Mouse (Mus musculus) limb, embryonic 15.5 days (tissue): ENCODE data around the gene N4bp3. TPM values are rescaled to one million over a fixed set of nuclear protein-coding genes. Genes with fewer than 3 reads are reported as not detected.
"Not testable (repeated sequence)": the region's sequence is repeated elsewhere in the genome, so short reads cannot be mapped to it uniquely, and the experiment has no call there.

Experiments used
- ATAC-seq: fragments of 200-750 bp; cut with Nextera tagmentation; 2 replicates; pipeline ENCODE4 v1.8.0; 2017; ENCODE audit warnings: low read depth, moderate TSS enrichment; ENCODE audit not compliant: insufficient number of reproducible peaks, low FRiP score, low TSS enrichment
- H3K27ac ChIP-seq: fragments of 300-500 bp; sonication (generic); 2 replicates; pipeline ENCODE4 v1.5.1; 2015; ENCODE audit warnings: moderate library complexity, mild to moderate bottlenecking, inconsistent platforms
- H3K27me3 ChIP-seq: fragments of 300-500 bp; sonication (generic); 2 replicates; pipeline ENCODE4 v1.6.1; 2015; ENCODE audit warnings: inconsistent platforms
- H3K36me3 ChIP-seq: fragments of 300-500 bp; sonication (generic); 2 replicates; pipeline ENCODE4 v1.6.1; 2015; ENCODE audit warnings: inconsistent platforms
- H3K4me1 ChIP-seq: fragments of 300-500 bp; sonication (generic); 2 replicates; pipeline ENCODE4 v1.6.1; 2015; ENCODE audit warnings: inconsistent platforms
- H3K4me2 ChIP-seq: fragments of 300-500 bp; sonication (generic); 2 replicates; pipeline ENCODE4 v1.6.1; 2015; ENCODE audit warnings: mild to moderate bottlenecking, inconsistent platforms
- H3K4me3 ChIP-seq: fragments of 300-500 bp; sonication (generic); 2 replicates; pipeline ENCODE4 v1.5.1; 2015; ENCODE audit warnings: mild to moderate bottlenecking, inconsistent platforms
- H3K9ac ChIP-seq: fragments of 300-500 bp; sonication (generic); 2 replicates; pipeline ENCODE4 v1.6.1; 2015; ENCODE audit warnings: inconsistent platforms
- H3K9me3 ChIP-seq: fragments of 300-500 bp; sonication (generic); 2 replicates; pipeline ENCODE4 v1.6.1; 2016; ENCODE audit warnings: inconsistent platforms
- WGBS: fragments of 180-500 bp; shearing (Covaris S2); methylation state at CpG from one replicate; pipeline ENCODE4 v1.1.7; 2015; 5-methylcytosine and 5-hydroxymethylcytosine counted together
- polyA plus RNA-seq: library from polyadenylated mRNA; unstranded; fragments of >200 nt; fragmentation: Nextera tagmentation; extraction: Ambion mirVana; gene quantifications from 2 replicates; pipeline ENCODE4 v1.2.1, GENCODE M21; 2015

N4bp3 gene
- polyA plus RNA-seq, 1 experiment from 2014 or later, result 35.7 TPM

DNA sequence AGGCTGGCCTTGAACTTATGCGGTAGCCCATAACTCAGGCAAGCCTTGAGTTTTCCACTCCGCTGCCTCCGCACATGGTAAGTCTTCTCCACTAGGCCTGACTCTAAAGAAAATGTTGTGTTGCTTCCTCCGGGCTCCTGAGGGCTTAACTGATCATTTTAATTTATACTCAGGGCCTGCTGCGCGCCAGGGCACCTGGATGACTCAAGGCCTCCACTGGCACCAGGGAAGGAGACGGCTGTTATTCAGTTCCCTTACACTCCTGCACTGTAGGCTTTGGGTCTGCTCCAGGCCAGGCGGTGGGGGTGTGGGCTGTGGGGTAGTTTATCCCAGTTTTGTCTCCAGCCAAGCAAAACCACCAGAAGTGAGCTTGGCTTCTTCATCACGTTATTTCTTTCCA, 22.6 kb upstream of the N4bp3 start:
- H3K4me1 ChIP-seq, result peaks cover 13% of the 10 kb centered on the region; the same call in 1 of the 2 replicates
- H3K36me3 ChIP-seq, result no peaks in the 10 kb centered on the region
- peak overlapping the region; percentile 65 for H3K27ac ChIP-seq
- H3K4me2 ChIP-seq, result no peak overlapping the region
- no peaks in the 10 kb centered on the region for H3K9me3 ChIP-seq
- ATAC-seq, result peak; percentile 87
- no peaks in the 10 kb centered on the region for H3K27me3 ChIP-seq
- H3K4me3 ChIP-seq, result no peak overlapping the region
- no peak overlapping the region for H3K9ac ChIP-seq
- 44% methylated on average over 9 of the region's 9 CpGs for WGBS

DNA sequence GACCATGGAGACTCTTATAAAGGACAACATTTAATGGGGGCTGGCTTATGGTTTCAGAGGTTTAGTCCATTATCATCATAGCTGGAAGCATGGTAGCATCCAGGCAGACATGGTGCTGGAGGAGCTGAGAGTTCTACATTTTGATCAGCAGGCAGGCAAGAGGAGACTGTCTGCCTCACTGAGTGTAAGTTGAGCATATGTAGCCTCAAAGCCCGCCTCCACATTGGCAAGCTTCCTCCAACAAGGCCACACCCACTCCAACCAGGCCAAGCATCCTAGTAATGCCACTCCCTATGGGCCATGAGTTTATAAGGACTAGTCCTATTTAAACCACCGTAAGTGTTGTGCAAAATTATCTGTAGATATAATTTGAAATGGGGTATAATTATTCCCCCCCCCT, 20.7 kb upstream of the N4bp3 start:
- peaks cover 13% of the 10 kb centered on the region; the same call in 1 of the 2 replicates for H3K4me1 ChIP-seq
- no peak overlapping the region for H3K9ac ChIP-seq
- no peak overlapping the region for H3K4me3 ChIP-seq
- no peaks in the 10 kb centered on the region for H3K36me3 ChIP-seq
- H3K27ac ChIP-seq, result no peak overlapping the region
- H3K9me3 ChIP-seq, result no peaks in the 10 kb centered on the region
- no peak for ATAC-seq
- H3K4me2 ChIP-seq, result no peak overlapping the region
- no peaks in the 10 kb centered on the region for H3K27me3 ChIP-seq
- 63% methylated on average over 2 of the region's 2 CpGs for WGBS

DNA sequence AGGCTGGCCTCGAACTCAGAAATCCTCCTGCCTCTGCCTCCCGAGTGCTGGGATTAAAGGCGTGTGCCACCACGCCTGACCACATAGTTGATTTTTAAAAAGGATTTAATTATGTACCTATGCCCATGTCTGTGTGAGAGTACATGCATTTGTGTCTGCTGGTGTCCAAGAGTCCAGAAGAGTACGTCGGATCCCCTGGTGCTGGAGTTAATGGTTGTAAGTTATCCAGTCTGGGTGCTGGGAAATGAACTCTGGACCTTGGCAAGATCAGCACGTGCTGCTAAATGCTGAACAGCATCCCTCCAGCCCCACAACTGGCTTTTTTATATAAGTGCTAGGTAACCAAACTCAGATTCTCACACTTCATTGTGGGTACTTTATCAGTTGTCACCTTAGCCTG, 20.2 kb upstream of the N4bp3 start:
- H3K36me3 ChIP-seq, result no peaks in the 10 kb centered on the region
- no peaks in the 10 kb centered on the region for H3K27me3 ChIP-seq
- H3K4me3 ChIP-seq, result no peak overlapping the region
- no peak for ATAC-seq
- no peaks in the 10 kb centered on the region for H3K9me3 ChIP-seq
- WGBS, result 90% methylated on average over 7 of the region's 7 CpGs
- H3K27ac ChIP-seq, result no peak overlapping the region
- no peak overlapping the region for H3K9ac ChIP-seq
- H3K4me1 ChIP-seq, result peaks cover 13% of the 10 kb centered on the region; the same call in 1 of the 2 replicates
- no peak overlapping the region for H3K4me2 ChIP-seq

DNA sequence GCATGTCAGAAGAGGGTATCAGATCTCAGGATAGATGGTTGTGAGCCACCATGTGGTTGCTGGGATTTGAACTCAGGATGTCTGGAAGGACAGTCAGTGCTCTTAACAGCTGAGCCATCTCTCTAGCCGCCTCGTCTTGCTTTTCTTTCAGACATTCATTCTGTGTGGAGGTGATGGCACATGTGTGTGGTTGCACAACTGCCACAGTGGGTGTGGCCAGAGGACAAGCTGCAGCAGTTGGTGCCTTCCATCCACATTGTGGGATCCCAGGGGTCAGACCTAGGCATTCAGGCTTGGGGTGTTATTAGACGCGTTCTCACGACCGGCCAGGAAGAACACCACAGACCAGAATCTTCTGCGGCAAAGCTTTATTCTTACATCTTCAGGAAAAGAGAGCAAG, 14.1 kb upstream of the N4bp3 start:
- H3K4me1 ChIP-seq, H3K36me3 ChIP-seq, H3K4me2 ChIP-seq, H3K9me3 ChIP-seq, ATAC-seq, H3K27ac ChIP-seq, H3K9ac ChIP-seq, H3K27me3 ChIP-seq, H3K4me3 ChIP-seq: not testable (repeated sequence)
- WGBS, result 92% methylated on average over 7 of the region's 7 CpGs

DNA sequence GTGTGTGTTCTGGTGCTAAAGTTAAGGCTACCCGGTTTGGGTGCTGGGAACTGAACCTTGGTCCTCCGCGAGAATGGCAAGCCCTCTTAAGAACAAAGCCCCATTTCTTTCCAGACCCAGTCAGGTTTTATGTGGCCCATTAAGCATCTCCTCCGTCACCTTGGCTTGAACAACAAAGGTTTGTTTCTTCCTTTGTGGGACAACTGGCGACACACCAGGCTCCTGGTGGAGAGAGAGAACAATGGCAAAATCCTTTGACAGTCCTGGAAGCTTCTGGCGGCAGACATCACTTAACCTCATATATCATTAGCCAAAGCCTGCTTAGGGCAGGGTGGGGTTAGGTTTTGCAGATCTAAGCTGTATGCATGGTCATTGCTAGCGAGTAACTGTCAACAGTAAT, 12.0 kb upstream of the N4bp3 start:
- 80% methylated on average over 7 of the region's 7 CpGs for WGBS

DNA sequence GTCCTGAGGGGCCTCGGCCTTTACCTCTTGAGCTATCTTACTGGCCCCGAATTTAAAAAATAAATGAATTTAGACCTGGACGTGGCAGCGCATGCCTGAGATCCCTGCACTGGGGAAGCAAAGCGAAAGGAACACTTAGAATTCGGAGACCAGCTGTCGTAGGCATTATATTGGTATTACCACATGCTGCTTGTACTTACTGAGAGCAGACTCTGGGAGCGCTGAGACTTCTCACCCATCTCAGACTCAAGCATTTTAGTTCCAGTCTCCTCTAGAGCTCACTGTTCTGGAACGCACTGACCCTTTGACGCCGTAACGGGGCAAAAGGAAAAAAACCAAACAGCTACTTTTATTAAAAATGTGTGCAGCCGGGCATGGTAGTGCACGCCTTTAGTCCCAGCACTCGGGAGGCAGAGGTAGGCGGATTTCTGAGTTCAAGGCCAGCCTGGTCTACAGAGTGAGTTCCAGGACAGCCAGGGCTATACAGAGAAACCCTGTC, 11.3 kb upstream of the N4bp3 start:
- H3K4me2 ChIP-seq, result no peak overlapping the region
- no peak overlapping the region for H3K9ac ChIP-seq
- no peak overlapping the region for H3K4me3 ChIP-seq
- ATAC-seq, result no peak
- no peaks in the 10 kb centered on the region for H3K36me3 ChIP-seq
- peaks cover 21% of the 10 kb centered on the region for H3K4me1 ChIP-seq
- H3K9me3 ChIP-seq, result no peaks in the 10 kb centered on the region
- 75% methylated on average over 16 of the region's 16 CpGs for WGBS
- no peak overlapping the region for H3K27ac ChIP-seq
- H3K27me3 ChIP-seq, result no peaks in the 10 kb centered on the region

More for the DNA sequence above, 12.0 kb upstream of the N4bp3 start:
- Histone ChIP-seq H3K4me1 (peaks cover 16% of the 10 kb centered on the region), H3K4me3 (no peak overlapping the region), H3K4me2 (no peak overlapping the region), H3K9ac (no peak overlapping the region), H3K27me3 (no peaks in the 10 kb centered on the region), H3K36me3 (no peaks in the 10 kb centered on the region), H3K9me3 (no peaks in the 10 kb centered on the region), H3K27ac (no peak overlapping the region)
- ATAC-seq, result no peak

DNA sequence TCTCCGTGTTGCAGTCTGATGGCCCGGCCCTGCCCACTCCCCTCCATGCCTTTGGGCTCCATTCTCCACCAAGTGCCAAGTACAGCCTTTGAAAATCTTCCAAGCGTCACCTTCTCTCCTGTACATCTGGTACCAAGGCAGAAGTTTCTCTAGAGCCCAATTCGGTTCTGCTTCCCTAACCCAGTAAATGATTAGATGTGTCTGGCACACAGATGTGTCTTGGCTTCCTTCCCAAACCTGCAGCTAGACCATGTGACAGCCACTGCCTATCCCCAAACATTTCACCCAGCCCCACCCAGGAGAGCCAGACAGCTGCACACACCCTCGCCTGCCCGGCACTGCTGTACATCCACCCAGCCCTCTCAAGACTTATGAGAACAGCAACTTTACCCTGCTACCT, 8.1 kb upstream of the N4bp3 start:
- Histone ChIP-seq H3K36me3 (peaks cover 11% of the 10 kb centered on the region; the same call in 1 of the 2 replicates), H3K27me3 (no peaks in the 10 kb centered on the region), H3K4me1 (peaks cover 22% of the 10 kb centered on the region), H3K4me2 (no peak overlapping the region; the same call in 1 of the 2 replicates), H3K27ac (peak overlapping the region; percentile 74), H3K9ac (no peak overlapping the region), H3K9me3 (no peaks in the 10 kb centered on the region), H3K4me3 (no peak overlapping the region)
- ATAC-seq, result peak; percentile 79
- WGBS, result 9% methylated on average over 6 of the region's 6 CpGs

DNA sequence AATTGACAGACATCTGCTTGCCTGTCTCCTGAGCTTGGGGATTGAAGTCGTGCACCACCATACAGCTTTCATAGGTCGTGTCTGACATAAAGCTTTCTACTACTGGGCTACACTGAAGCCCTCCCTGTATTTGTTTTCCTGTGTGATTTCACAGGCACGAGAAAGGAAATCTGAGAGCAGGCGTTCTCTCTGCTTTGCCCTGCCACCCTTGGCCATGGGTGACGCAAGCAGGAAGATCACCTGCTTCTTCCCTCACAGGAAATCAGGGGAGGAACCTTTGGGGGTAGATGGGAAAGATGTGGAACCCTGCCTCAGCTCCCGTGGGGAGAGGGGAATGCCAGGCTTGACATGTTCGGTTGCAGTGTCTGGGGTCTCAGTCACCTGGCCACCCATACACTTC, 7.6 kb upstream of the N4bp3 start:
- Histone ChIP-seq H3K4me1 (peaks cover 22% of the 10 kb centered on the region), H3K4me3 (no peak overlapping the region), H3K27me3 (no peaks in the 10 kb centered on the region), H3K4me2 (no peak overlapping the region; the same call in 1 of the 2 replicates), H3K9me3 (no peaks in the 10 kb centered on the region), H3K36me3 (peaks cover 11% of the 10 kb centered on the region; the same call in 1 of the 2 replicates), H3K9ac (no peak overlapping the region), H3K27ac (peak overlapping the region; percentile 67)
- ATAC-seq, result no peak
- WGBS, result 20% methylated on average over 7 of the region's 7 CpGs

DNA sequence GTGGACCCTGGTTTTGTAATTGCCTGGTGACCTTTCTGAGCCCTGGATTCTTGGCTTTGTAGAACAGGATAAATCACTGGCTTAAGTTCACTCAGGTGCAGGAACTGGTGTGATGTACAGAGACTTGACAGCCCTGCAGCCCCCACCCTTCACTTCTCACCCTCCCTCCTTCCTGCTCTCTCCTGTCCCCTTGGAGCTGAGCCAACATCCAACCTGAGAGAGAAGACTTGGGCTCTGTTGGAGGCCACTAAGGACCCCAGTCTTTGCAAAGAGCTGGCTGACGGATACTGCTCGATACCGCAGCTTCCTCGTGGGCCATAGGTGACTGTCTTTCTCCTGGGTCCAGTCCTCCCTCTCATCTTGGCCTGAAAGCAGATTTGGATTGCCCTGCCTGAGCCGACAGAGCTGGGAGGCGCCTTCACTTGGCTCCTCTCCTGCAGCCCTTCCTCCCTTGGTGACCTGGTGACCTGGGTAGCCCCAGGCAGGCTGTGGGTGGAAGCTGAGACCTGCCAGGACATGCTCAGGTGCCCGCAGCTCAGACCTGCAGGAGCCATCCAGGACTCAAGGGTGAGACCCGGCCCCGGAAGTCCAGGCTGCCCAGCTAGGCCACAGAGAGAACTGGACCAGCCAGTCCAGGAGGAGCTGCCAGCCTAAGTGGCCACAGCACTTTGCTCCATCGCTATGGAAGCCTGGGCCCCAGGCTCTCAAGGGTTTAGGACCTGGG, 6.3 kb upstream of the N4bp3 start:
- peaks cover 22% of the 10 kb centered on the region for H3K4me1 ChIP-seq
- no peaks in the 10 kb centered on the region for H3K9me3 ChIP-seq
- H3K36me3 ChIP-seq, result peaks cover 11% of the 10 kb centered on the region; the same call in 1 of the 2 replicates
- ATAC-seq, result no peak
- no peak overlapping the region for H3K27ac ChIP-seq
- no peak overlapping the region for H3K4me2 ChIP-seq
- H3K27me3 ChIP-seq, result no peaks in the 10 kb centered on the region
- H3K9ac ChIP-seq, result no peak overlapping the region
- H3K4me3 ChIP-seq, result no peak overlapping the region
- 71% methylated on average over 10 of the region's 10 CpGs for WGBS

DNA sequence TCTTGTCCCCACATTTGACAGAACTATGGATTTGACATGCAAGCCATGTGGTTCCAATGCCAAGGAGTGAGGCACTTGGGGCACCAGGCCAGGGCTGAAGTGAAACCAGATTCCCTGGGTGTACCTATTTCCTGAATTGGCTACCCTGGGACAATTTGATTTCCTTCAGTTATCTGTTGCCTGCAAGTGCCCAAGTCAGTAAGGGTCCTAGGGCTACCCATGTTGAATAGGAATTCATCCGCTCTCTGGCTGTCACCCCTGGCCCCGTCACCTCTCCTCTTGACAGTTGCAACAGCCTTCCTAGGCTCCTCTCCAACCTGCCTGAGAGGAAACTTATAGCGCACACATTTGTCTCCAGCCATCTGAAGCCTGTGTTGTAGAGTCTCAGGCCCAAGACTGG, 4.2 kb upstream of the N4bp3 start:
- Histone ChIP-seq H3K36me3 (peaks cover 11% of the 10 kb centered on the region; the same call in 1 of the 2 replicates), H3K27ac (no peak overlapping the region), H3K9ac (no peak overlapping the region), H3K4me2 (no peak overlapping the region), H3K4me1 (peaks cover 29% of the 10 kb centered on the region), H3K9me3 (no peaks in the 10 kb centered on the region), H3K4me3 (no peak overlapping the region), H3K27me3 (no peaks in the 10 kb centered on the region)
- no peak for ATAC-seq
- 94% methylated on average over 3 of the region's 3 CpGs for WGBS

DNA sequence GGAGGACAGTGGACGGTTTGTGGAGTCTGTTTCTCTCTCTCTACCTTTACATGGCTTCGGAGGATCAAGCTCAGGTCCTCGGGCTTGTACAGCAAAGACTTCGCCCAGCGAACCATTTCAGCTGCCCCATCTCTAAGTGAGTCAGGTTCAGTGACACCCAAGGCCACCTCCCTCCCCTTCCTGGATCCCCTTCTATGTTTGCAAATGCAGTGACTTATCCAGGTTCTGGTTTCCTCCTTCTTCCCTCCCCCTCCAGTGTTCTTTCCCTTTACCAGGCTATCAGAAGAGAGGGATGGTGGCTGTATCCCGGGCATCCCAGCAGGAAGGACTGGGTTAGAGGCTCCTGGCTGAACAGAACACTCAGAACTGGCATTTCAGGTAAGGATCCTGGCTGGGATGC, 3.1 kb upstream of the N4bp3 start:
- WGBS, result 83% methylated on average over 6 of the region's 6 CpGs
- H3K9ac ChIP-seq, result no peak overlapping the region
- H3K36me3 ChIP-seq, result peaks cover 11% of the 10 kb centered on the region; the same call in 1 of the 2 replicates
- ATAC-seq, result no peak
- no peak overlapping the region for H3K27ac ChIP-seq
- no peaks in the 10 kb centered on the region for H3K27me3 ChIP-seq
- no peak overlapping the region for H3K4me3 ChIP-seq
- no peaks in the 10 kb centered on the region for H3K9me3 ChIP-seq
- no peak overlapping the region for H3K4me2 ChIP-seq
- H3K4me1 ChIP-seq, result peaks cover 32% of the 10 kb centered on the region

DNA sequence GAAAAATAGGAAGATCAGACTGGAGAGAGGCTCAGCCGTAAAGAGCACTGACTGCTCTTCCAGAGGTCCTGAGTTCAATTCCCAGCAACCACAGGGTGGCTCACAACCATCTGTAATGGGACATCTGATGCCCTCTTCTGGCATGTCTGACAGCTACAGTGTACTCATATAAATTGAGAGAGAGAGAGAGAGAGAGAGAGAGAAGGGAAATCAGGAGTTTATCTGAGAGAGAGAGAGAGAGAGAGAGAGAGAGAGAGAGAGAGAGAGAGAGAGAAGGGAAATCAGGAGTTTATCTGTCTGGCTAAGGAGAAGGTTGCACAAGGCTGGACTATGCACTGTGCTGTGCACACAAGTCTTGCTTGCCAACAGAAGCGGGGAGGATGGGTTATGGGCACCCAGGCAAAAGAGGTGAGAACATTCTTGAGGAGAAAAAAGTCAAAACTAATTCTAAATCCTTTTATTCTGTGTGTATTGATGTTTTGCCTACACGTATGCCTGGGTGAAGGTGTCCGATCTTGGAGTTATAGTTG, 2.3 kb upstream of the N4bp3 start:
- ATAC-seq, result no peak
- Histone ChIP-seq H3K9ac (no peak overlapping the region), H3K4me1 (peaks cover 30% of the 10 kb centered on the region), H3K9me3 (no peaks in the 10 kb centered on the region), H3K27me3 (no peaks in the 10 kb centered on the region), H3K36me3 (peaks cover 11% of the 10 kb centered on the region; the same call in 1 of the 2 replicates), H3K4me2 (no peak overlapping the region), H3K4me3 (no peak overlapping the region), H3K27ac (no peak overlapping the region)
- 92% methylated on average over 4 of the region's 4 CpGs for WGBS
